Mouse (Mus musculus) hindbrain, embryonic 13.5 days (tissue): ENCODE results near the gene Gm11027. TPM values are rescaled to one million over a fixed set of nuclear protein-coding genes. Genes with fewer than 3 reads are reported as not detected.

Source experiments
- ATAC-seq: fragments of 200-750 bp; cut with Nextera tagmentation; 2 replicates; pipeline ENCODE4 v1.8.0; 2017; ENCODE audit warnings: moderate TSS enrichment; ENCODE audit not compliant: low FRiP score
- H3K27ac ChIP-seq: fragments of 300-500 bp; sonication (generic); 2 replicates; pipeline ENCODE4 v1.5.1; 2015; ENCODE audit warnings: inconsistent platforms, mild to moderate bottlenecking, moderate library complexity
- H3K27me3 ChIP-seq: fragments of 300-500 bp; sonication (generic); 2 replicates; pipeline ENCODE4 v1.6.1; 2015; ENCODE audit warnings: mild to moderate bottlenecking, inconsistent platforms
- H3K36me3 ChIP-seq: fragments of 300-500 bp; sonication (generic); 2 replicates; pipeline ENCODE4 v1.6.1; 2015; ENCODE audit warnings: mild to moderate bottlenecking, inconsistent platforms
- H3K4me1 ChIP-seq: fragments of 300-500 bp; sonication (generic); replicated peaks from 2 replicates; pipeline ENCODE4 v1.6.1; 2015; ENCODE audit warnings: inconsistent platforms
- H3K4me2 ChIP-seq: fragments of 300-500 bp; sonication (generic); 2 replicates; pipeline ENCODE4 v1.6.1; 2015; ENCODE audit warnings: inconsistent platforms, mild to moderate bottlenecking, moderate library complexity
- H3K4me3 ChIP-seq: fragments of 300-500 bp; sonication (generic); 2 replicates; pipeline ENCODE4 v1.5.1; 2015; ENCODE audit warnings: mild to moderate bottlenecking, inconsistent platforms
- H3K9ac ChIP-seq: fragments of 300-500 bp; sonication (generic); 2 replicates; pipeline ENCODE4 v1.6.1; 2015; ENCODE audit warnings: mild to moderate bottlenecking, inconsistent platforms
- H3K9me3 ChIP-seq: fragments of 300-500 bp; sonication (generic); 2 replicates; pipeline ENCODE4 v1.6.1; 2016; ENCODE audit warnings: inconsistent platforms
- WGBS: fragments of 180-500 bp; shearing (Covaris S2); methylation state at CpG from one replicate; pipeline ENCODE4 v1.1.7; 2015; 5-methylcytosine and 5-hydroxymethylcytosine counted together
- microRNA-seq: library from miRNA; unstranded; fragments of <30 nt; microRNA quantifications from one replicate; pipeline ENCODE4, GENCODE M21; 2016
- polyA plus RNA-seq: library from polyadenylated mRNA; unstranded; fragments of >200 nt; fragmentation: Nextera tagmentation; extraction: Ambion mirVana; gene quantifications from 2 replicates; pipeline ENCODE4 v1.2.1, GENCODE M21; 2015

The Gm11027 gene
- polyA plus RNA-seq, 1 experiment from 2014 or later = not detected

DNA sequence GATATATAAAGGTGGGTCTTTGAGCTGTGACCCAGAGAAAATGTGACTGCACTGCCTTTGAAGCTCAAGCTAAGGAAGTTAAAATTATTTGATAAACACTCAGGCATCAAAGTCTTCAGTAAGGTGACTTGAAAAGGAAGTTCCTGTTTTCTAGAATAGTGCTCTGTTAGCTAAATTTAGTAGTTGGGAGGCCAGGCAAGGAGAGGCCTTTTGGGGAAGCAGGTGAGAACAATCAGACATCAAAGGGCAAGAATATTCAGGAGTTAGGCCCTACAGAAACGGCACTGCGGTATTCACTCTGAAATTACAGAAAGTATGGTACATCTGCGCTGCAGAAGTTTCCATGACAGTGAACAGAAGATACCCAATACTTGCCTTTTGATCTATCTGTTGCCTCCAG lies 40.3 kb downstream of the Gm11027 start:
- no peak for ATAC-seq
- no peaks in the 10 kb centered on the region for H3K4me1 ChIP-seq
- no peaks in the 10 kb centered on the region for H3K36me3 ChIP-seq
- H3K9ac ChIP-seq = no peak overlapping the region
- WGBS = 91% methylated on average over 3 of the region's 3 CpGs
- no peaks in the 10 kb centered on the region for H3K27me3 ChIP-seq
- H3K9me3 ChIP-seq = no peaks in the 10 kb centered on the region
- no peak overlapping the region for H3K4me2 ChIP-seq
- H3K4me3 ChIP-seq = no peak overlapping the region
- no peak overlapping the region for H3K27ac ChIP-seq

DNA sequence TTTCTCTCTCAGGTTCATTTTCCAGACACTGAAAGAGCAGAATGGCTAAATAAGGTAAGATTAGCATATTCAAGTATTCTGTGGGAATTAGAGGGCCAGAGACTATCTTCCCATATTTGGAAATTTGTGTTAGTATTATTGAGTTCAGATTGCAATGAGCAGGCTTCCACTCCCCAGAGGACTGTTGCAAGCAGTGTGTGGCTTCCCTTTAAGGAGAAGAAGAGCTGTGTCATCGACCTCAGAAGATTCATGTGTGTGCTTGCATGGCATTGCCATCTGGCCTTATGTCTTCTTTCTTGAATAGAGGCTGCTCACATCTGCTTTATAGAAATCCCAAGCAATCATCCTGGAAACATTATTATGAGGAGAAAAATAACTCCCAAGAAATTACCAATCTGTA lies 42.6 kb downstream of the Gm11027 start:
- ATAC-seq = no peak
- 72% methylated on average over 1 of the region's 1 CpGs for WGBS
- peaks cover 6% of the 10 kb centered on the region; the same call in 1 of the 2 replicates for H3K36me3 ChIP-seq

More for the DNA sequence above, 42.6 kb downstream of the Gm11027 start:
- no peak overlapping the region for H3K4me3 ChIP-seq
- H3K4me2 ChIP-seq = no peak overlapping the region
- no peaks in the 10 kb centered on the region for H3K4me1 ChIP-seq
- no peak overlapping the region for H3K27ac ChIP-seq
- H3K9ac ChIP-seq = no peak overlapping the region
- H3K9me3 ChIP-seq = no peaks in the 10 kb centered on the region
- no peaks in the 10 kb centered on the region for H3K27me3 ChIP-seq

Small RNA genes within 50 kb of the gene (microRNA-seq; reads per million reads assigned to microRNA genes)
- not detected for gene Gm23190

Other genes starting within 250 kb of the Gm11027 start
- 56.0 and 59.3 TPM in 2 replicates for gene Zfp386, start 227.7 kb upstream of the Gm11027 start, polyA plus RNA-seq
- 0.51 and 0.53 TPM in 2 replicates for gene Vipr2, start 197.7 kb upstream of the Gm11027 start, polyA plus RNA-seq
- gene Wdr60, start 12.4 kb upstream of the Gm11027 start, polyA plus RNA-seq = 22.8 and 23.7 TPM in 2 replicates
- 11.7 and 11.9 TPM in 2 replicates for gene Esyt2, start 5.8 kb downstream of the Gm11027 start, polyA plus RNA-seq
- gene Ncapg2, start 130.0 kb downstream of the Gm11027 start, polyA plus RNA-seq = 9.0 and 9.3 TPM in 2 replicates
- gene Ptprn2, start 210.3 kb downstream of the Gm11027 start, polyA plus RNA-seq = 10.3 and 12.1 TPM in 2 replicates